Mouse (Mus musculus): ENCODE measurements around the gene Prm1.
A peak's percentile ranks its signal among the peaks of the same experiment; 100 is the strongest.

Gene Prm1

DNA sequence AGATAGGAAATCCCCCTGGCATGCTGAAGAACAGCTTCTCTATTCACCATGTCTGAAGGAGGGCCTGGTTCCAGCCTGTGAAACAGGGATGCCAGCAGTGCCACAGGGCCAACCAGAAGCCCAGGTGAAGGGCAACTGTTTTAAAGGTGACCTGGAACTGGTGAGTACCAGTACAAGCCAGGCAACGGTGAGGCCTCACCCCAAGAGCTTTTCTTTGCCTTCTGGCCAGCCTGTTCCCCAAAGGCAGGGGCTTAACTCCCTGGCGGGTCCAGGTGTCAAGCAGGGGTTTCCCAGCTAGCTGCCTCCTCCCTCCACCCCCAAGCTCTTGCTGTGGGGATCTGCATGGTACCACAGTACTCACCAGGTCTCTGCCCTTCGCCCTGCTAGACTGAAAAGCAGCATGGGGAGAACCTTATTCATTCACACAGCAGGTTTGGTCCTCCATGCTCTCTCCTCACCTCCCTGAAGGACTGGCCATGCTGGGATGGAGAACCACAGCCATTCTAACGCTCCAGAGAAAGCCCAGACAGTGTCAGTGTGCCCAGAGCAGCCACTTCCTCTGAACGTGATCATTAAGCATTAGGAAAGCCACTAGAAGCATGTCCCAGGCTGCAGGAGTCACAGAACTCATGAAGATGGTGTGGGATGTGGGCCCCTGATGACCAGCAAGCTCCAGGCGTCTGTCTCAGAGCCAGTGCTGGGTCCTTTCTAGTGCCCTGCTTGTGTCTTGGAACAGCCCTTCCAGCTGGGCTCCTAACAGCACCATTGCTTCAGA, 23.1 kb downstream of the Prm1 start:
- no peak for DNase-seq (ENCODE audit: low spot score)

DNA sequence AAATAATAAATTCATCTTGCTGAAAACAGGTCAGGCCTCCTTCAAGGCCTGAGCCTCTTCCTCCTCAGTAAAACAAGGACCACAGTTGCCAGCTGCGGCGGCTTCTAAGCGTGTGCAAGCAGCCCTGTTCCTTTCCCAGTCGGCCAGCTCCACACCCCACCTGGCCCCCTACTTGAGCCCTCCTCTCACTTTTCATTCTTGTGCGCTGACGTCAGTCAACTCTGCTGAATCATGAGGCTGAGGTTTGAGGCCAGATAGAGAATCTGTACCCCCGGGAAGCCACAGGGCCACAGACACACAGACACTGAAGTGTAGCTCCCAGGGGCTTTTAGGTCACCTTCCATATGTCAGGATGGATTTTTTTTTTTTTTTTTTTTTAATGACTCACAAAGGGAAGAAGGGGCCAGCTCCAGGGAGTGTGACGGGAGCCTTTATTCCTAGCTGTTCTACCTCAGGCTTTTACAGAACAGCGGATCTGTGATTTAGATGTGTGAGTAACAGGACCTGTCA, 23.7 kb downstream of the Prm1 start:
- no peak for DNase-seq (ENCODE audit: low spot score)

DNA sequence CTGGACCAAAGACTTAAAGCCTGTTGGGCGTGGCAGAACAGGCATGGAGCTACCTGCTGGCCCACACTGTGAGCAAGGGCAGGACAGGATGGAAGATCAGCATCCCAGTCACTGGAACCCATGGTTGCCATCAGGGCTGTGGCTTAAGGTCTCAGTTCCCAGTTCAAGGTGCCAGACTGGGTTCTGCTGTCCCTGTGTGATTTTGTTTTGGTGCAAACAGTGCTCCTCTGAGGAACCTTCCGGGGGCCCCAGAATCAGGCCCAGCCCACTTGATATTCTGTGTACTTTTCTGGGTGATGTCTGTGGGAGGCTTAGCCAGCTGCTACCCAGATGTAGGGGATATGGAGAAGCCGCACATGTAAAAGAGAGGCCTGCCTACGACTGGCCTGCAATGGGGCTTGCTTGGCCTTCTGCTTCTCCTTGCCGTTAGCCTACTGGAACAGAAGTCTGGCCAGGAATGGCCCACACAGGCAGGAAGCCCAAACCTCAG, 25.0 kb downstream of the Prm1 start:
- DNase-seq (ENCODE audit: low spot score) = no peak

DNA sequence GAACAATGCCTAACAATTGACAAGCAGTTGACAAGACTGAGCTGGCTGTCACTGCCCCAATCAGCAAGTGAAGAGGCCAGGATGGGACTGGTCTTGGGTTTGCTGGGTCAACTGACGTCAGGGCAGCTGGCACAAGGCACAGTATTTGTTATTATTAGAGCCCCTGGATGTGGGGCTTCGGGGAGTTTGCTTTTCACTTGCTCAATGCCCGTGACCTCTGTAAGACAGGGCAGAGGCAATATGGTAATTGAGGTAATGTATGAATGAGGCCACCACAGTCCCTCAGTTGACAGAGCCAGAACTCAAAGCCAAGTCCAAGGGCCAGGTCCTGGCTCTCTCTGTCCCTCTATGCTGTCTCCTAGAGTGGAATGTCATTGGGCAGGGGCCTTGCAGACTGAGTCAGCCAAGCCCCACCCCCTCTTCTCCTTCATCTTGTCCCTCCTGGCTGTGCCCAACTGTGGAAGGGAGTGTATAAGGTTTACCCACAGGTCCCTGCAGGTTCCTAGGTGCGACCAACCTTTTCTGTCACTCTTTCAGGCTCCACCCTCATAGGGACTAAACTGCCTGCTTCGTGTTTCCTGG, 28.0 kb downstream of the Prm1 start:
- no peak for DNase-seq (ENCODE audit: low spot score)

DNA sequence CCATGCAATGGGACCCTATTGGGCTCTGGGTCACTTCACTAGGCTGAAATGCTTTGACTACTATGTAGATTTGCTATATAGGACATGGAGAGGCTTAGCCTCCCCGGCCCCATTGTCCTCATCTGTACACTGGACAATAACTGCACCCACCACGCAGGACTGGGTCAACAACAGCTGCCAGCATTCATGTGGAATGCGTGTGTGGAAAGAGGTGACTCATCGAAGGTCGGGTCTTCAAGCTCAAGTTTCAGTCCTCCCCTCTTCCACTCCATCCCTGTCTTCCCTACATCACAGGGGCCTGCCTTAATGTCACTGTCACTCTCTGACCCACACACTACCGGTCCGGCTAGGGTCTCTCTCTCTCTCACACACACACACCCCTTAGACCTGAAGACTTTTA, 29.3 kb downstream of the Prm1 start:
- DNase-seq (ENCODE audit: low spot score) = no peak

DNA sequence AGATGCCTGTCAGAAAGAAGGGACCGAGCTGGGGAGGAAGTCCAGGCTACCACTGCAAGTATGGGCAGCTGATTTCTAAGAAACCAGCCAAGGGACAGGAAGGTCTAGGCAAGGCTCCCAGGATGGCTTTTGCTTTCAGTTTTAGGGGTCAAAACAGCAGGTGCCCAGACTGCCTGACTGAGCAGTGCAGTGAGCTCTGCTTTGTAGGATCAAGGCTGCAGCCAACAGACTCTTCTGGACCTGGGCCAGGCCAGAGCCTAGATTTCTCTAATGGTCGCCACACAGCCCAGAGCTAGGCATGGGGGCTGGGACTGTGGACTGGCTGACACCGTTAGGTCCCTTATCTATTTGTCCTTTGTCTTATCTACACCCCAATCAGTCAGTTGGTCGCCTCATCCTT, 30.9 kb downstream of the Prm1 start:
- DNase-seq (ENCODE audit: low spot score) = no peak

DNA sequence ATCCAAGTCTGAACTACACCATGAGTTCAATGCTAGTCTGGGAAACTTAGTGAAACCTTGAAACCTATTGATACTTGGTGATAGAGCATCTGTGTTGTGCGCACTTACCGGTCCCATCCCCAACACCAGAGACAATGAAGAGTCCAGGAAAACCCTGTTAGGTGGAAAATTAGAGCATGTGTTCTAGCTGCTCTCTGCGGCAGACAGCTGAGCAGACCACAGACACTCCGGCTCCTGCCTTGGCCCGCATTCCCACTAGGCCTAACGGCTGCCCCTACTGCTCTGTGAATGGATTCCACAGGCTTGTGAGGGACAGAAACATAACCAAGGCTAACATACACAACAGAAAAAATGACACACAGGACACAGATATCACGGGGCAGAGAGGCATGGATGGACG, 32.1 kb downstream of the Prm1 start:
- DNase-seq (ENCODE audit: low spot score) = no peak

DNA sequence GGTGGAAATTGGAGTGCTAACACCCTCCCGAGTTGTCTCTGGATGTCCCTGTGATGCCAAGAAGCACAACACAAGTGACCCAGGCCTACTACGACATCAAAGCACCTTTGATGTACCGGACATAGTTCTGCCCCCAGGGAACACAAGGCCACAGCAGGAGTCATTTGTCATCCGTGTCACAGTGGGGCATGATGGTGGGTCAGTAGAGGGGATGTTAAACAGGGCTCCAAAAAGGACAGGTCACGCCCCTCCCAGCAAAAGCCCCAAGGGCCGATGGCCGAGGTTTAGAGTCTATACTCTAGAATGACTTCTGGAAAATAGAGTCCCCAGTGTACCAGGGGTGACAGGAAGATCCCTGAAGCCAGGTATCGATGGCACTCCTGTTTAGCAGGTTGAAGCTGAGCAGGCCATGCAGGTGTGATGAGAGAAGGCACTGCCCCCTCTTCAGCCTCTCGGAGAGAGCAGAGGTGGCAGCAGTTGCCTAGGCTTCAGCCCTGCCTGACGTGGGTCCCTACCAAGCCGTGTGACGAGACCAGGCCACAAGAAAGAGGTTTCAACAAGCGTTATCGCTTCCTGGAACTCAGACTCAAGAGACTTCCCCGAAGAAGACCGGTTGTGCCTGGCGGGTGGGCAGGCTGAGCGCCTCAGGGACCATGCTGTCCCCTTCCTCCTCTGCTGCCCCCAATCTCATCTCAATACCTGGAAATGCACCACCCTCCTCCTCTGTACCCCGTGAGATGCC, 33.7 kb downstream of the Prm1 start:
- DNase-seq (ENCODE audit: low spot score) = no peak

DNA sequence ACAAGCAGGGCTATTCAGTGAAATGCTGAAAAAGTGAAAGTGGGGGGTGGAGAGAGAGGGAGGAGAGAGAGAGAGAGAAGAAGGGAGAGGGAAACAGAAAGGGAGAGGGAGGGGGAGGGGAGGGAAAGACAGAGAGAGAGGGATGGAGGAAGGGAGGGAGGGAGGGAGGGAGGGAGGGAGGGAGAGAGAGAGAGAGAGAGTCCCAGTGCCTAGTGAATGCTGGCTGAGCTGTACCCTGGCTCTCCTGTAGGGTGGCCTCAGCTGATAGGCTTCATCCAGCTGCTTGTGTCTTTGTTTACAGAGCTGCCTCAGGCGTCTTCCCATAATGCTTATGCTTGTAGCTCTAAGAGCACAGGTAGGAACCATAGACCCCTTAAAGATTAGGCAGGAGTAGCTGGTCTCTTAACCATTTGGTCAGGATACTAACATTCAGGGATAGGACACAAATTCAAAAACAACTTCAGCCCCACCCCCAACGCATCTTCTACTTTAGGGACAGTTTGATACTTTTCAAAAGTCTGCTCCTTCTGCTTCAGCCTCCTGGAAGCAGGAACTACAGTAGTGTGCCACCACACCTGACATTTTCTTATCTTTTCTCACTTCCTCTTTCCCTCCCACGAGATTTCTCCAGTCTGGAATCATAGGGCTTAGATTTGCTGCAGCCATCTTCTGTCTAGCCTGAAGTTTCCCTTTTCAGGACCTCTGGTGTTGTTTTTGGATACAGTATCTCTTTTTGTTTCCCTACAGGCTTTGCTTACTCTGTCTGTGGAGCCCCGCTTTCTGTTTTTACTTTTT, 34.9 kb downstream of the Prm1 start:
- no peak for DNase-seq (ENCODE audit: low spot score)

DNA sequence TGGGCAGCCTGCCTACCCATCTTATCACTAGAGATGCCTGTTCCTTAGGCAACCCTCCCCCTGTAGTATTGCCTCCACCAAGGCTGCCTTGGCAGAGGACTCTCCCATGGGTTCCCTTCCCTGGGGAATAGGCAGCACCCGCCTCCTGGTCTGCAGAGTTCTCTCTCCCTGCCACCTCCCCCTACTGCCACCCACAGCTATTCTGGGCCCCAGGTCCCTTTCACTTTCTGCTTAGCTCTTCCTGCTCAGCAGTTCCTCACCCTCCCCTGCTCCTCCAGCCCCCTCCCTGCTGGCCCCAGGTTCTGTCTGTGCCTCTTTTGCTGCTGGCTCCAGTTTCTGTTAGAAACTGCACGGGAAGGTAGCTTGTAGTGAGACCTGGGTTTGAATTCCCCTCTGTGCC, 36.0 kb downstream of the Prm1 start:
- no peak for DNase-seq (ENCODE audit: low spot score)

DNA sequence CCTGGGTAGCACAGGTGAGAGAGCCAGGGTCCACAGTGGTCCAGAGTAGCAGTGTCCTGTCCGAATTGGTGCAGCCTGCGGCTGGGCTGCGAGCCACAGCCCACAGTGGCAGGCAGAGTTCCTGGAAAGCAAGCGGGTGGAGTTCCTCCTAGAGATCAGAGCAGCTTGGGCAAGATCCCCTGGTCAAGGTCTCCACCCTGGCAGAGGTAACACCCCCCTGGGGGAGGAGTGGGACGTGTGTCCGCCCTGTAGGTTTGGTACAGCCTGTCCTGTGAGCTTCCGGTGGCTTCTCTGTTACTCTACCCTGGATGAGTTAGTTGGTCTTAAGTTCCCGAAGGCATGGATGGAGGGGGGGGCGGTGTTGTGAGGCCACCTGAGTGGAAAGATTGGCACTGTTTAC, 36.8 kb downstream of the Prm1 start:
- no peak for DNase-seq (ENCODE audit: low spot score)

DNA sequence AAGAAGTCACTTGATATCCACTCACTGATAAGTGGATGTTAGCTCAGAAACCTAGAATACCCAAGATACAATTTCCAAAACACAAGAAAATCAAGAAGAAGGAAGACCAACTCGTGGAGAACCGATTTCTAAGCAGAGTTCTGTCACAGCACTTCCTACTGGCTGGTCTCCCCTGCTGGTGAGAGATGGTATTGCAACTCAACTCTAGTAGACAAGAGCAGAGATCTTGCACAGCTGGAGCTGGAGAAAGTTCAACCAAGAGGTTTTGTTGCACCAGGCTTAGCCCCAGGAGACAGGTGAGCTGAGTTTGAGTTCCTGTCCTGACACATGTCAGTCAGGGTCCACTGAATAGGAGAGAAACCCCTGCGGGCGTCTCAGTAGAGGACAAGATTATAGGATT, 38.5 kb downstream of the Prm1 start:
- peak; percentile 69 for DNase-seq (ENCODE audit: low spot score)

DNA sequence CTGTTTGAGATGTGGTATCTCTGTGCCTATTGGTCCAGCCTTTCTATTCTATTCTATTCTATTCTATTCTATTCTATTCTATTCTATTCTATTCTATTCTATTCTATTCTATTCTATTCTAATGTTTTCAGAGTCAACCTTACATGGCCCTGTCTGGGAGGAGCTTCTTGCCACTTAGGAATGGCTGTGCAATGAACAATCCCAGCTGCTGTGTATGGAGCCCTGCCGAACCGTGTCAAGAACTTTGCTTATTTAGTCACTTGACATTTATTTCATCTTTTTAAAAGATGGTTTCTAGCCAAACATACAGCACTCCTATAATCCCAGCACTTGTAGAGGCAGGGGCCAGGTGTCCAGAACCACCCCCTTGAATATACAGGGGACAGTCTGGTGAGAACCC, 41.3 kb downstream of the Prm1 start:
- DNase-seq (ENCODE audit: low spot score) = no peak

DNA sequence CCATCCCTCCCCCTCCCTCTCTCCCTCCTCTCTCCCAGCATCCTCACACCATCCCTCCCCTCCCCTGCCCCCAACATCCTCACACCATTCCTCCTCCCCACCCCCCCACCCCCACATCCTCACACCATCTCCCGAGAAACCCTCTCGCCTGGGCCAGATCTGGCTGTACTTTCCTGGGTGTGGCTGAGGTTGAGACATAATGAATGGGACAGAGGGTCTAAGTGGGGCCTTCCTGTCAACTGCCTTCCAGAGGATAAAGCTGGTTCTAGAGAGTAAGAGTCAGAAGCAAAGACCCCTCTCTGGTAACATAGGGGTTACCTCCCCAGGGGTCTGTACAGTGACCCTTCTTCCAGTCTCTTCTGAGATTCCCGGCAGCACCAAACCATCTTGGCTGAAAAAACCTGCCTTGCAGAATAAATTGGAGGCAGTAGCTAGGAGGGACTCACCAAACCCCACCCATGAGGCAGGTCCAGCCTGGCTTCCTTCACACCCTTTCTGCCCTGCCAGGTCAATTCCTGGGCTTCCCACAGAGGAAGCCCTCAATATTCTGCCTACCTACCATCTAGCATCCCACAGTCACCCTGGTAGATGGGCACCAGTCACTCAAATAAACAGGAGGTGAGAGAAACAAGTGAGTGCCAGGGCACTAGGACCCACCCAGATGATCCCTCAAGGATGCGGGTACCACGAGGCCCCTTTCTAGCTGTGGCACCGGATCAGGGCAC, 41.9 kb downstream of the Prm1 start:
- no peak for DNase-seq (ENCODE audit: low spot score)

DNA sequence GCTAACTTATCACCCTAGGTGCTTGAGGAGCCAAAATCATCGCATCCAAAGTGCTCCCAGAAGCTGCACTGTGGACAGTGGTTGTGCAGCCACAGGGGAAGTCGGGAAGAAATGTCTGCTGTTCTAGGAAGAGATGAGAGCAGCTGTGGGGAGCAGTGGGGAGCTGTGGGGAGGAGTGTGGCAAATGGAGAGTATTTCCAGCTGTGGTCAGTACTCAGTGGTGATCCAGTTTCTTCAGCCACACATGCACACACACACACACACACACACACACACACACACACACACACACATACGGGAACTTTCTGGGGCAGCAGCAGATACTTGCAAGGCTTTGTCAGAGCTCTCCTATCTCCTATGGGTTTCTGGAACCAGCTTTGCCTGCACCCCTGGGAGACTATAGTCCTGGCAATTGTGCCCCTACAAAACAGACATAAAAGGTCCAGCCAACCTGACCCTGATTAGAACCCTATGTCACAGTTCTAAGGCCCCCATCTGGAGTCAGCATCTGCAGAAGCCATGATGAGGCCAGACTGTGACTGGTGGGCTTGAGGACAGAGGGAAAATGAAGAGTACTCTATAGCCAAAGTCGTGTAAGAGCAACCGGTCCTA, 43.0 kb downstream of the Prm1 start:
- DNase-seq (ENCODE audit: low spot score) = no peak

DNA sequence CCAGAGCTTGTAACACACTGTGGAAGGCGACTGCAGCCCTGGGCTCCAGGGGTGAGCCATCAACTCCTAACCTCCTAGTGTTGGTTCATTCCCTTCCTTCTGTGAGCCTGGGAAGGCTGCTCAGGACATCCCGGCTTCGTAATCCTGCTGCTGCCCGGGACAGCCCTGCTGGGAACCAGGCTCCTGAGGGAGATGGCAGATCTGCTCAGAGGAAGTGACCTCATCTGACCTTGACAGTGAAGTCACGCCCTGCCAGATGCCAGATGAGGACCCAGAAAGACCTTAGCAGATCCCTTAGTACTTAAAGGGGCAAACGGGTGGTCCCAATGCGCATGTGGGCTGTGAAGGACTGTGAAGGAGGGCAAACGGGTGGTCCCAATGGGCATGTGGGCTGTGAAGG, 44.5 kb downstream of the Prm1 start:
- no peak for DNase-seq (ENCODE audit: low spot score)

DNA sequence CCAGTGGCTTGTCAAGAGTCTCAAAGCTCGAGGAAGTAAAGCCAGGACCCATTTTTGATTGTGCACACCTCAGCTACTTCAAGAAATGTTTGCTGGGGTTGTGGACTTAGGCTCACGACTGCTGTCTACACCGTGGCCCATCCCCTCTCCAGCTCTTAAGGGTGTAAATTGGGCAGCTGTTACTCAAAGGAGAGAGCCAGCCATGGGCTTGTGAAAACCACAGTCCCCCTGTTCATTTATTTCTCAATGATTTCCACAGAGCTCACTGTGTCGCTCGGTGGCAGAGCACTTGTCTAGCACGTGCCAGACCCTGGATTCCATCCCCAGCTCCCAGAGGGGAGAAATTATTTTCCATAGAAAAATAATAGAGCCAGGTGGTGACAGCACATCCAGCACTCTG, 49.5 kb downstream of the Prm1 start:
- no peak for DNase-seq (ENCODE audit: low spot score)

DNA sequence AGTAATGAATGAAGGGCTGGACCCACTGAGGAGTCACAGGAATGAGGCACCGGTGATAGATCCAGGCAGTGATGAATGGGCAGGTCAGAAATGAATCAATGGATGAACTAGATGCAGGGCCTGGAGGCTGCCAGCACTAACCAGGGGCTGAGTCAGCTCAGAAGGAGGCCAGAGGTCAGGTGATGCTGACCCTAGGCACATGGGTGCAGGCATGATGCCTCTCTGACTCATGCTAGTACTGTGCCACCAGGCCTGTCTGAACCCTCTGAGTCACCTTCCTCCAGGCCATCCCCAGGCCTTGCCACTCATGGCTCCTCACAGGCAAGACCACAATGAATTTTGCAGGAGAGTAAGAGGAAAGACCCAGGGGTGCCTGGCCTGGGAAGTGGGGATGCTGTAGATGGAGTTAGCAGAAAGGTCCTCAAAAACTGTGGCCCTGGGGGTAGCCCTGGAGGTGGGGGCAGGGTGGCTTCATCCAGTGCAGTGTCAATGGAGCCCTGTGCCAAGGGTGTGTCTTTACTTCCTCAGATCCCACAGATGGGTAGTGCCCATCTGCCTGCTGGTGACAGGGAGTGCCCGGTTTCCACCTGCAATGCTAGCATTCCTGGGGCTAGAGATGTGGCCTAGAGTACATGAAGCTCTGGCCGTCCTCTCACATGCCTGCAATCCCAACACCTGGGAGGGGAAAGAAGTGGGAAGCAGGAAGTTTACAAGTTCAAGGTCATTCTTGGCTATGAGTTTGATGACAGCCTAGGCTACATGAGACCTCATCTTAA, 50.9 kb downstream of the Prm1 start:
- no peak for DNase-seq (ENCODE audit: low spot score)

DNA sequence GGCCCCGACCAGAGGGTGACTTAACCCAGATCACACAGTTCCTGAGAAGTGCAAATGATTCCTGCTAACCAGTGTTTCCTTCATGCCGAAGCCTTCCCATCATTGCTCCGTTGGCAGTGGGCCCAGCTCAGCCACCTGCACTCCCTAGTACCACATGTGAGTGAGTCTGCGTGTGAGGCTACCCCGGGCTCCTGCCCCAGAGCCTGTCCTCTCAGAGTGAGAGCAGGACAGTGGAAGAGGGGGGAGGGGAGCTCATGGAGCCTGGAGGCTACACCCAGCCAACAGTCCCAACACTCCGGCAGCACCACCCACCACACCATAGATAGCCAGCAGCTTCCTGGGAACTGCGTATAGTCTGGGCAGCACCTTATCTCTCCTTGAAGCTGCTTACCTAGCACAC, 55.8 kb downstream of the Prm1 start:
- no peak for DNase-seq (ENCODE audit: low spot score)

DNA sequence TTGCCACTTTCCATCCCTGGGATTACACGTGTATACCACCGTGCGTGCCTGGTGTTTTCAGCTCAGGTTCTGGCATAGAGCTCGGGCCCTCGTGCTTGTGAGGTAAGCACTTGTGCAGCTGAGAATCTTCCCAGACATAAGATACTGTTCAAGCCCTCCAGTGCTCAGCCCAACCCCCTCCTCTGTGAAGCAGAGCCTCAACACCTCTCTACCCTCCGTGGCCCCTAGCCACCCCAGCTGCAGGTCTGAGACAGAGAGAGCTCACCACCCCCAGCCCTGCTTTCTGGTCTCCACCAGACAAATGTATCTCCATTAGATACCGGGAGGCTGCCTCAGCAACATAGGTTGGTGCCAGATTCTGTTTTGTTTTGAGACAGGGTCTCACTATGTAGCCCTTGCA, 56.4 kb downstream of the Prm1 start:
- DNase-seq (ENCODE audit: low spot score) = no peak
